Mouse (Mus musculus): ENCODE data around the gene Ddo. TPM values are rescaled to one million over a fixed set of nuclear protein-coding genes. Genes with fewer than 3 reads are reported as not detected.

Ddo gene
- polyA plus RNA-seq, 1 experiment from 2014 or later, result 1.2 TPM

GRCm38 (mm10) chr10:40716713-40717112 lies 86.9 kb downstream of the Ddo start:
- Histone ChIP-seq H3K36me3 (ENCODE audit: control insufficient read depth, insufficient read depth, low read length) (no peaks in the 10 kb centered on the region), H3K27ac (ENCODE audit: low read length) (no peak overlapping the region), H3K9ac (ENCODE audit: low read depth, low read length) (no peak overlapping the region), H3K4me3 (ENCODE audit: low read depth, low read length) (no peak overlapping the region), H3K27me3 (ENCODE audit: control insufficient read depth, insufficient read depth, low read depth, low read length) (no peaks in the 10 kb centered on the region), H3K4me2 (ENCODE audit: low read length) (no peak overlapping the region), H3K9me3 (replicated peaks; ENCODE audit: control insufficient read depth, low read length, poor library complexity, severe bottlenecking) (no peaks in the 10 kb centered on the region), H3K4me1 (ENCODE audit: control insufficient read depth, insufficient read depth, low read length) (0 out of 2 replicates have a peak, but pooled peaks cover 3% of the 10 kb centered on the region)
- 88% methylated on average over 3 of the region's 3 CpGs for WGBS
- ATAC-seq, result no peak

DNA sequence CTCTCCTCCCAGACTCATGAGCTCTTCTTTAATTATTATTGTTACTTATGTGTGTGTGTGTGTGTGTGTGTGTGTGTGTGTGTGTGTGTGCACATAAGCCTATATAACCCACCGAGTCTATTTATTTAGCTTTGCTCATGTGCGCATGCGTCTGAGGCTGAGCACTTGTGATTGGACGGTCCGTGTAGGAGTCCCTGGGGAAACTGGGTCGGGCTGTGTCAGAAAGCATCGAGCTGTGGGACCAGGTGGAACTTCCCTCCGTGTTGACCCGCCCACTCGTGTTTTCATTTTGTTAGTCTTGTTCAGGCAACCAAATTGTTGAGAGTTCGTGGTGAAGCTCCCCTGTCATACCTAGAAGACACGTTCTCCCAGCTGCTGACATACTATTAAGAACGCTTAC lies 88.6 kb downstream of the Ddo start:
- Histone ChIP-seq H3K27ac (ENCODE audit: low read length) (no peak overlapping the region), H3K36me3 (ENCODE audit: control insufficient read depth, insufficient read depth, low read length) (no peaks in the 10 kb centered on the region), H3K9me3 (replicated peaks; ENCODE audit: control insufficient read depth, low read length, poor library complexity, severe bottlenecking) (no peaks in the 10 kb centered on the region), H3K9ac (ENCODE audit: low read depth, low read length) (no peak overlapping the region), H3K27me3 (ENCODE audit: control insufficient read depth, insufficient read depth, low read depth, low read length) (no peaks in the 10 kb centered on the region), H3K4me1 (ENCODE audit: control insufficient read depth, insufficient read depth, low read length) (0 out of 2 replicates have a peak, but pooled peaks cover 3% of the 10 kb centered on the region), H3K4me2 (ENCODE audit: low read length) (no peak overlapping the region), H3K4me3 (ENCODE audit: low read depth, low read length) (no peak overlapping the region)
- no peak for ATAC-seq
- whole genome bisulfite sequencing, result 94% methylated on average over 13 of the region's 13 CpGs

DNA sequence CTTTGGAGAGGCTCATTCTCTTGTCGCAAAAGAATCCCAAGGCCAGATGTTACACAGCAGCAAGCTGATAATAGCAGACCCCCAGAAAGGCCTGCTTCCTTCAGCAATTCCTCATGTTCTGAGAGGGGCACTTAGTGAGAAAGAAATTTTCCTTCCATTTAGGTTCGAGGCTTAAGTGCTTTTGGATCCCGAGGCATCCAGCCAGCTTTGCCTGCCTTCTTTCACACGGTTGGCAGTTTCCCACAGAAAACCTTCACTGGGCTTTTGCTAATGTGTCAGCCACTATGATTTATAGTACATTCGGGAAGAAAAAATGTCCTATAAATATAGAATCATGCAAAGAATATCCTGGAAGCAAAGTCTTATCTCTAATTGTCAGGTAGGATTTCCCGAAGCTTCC lies 89.3 kb downstream of the Ddo start:
- no peak for ATAC-seq

GRCm38 (mm10) chr10:40720883-40721282 lies 91.1 kb downstream of the Ddo start:
- no peak for ATAC-seq
- 80% methylated on average over 5 of the region's 5 CpGs for WGBS
- no peaks in the 10 kb centered on the region for H3K9me3 ChIP-seq (replicated peaks; ENCODE audit: control insufficient read depth, low read length, poor library complexity, severe bottlenecking)
- no peaks in the 10 kb centered on the region for H3K36me3 ChIP-seq (ENCODE audit: control insufficient read depth, insufficient read depth, low read length)
- no peaks in the 10 kb centered on the region for H3K27me3 ChIP-seq (ENCODE audit: control insufficient read depth, insufficient read depth, low read depth, low read length)
- no peak overlapping the region for H3K9ac ChIP-seq (ENCODE audit: low read depth, low read length)
- H3K4me2 ChIP-seq (ENCODE audit: low read length), result no peak overlapping the region
- H3K4me1 ChIP-seq (ENCODE audit: control insufficient read depth, insufficient read depth, low read length), result peaks cover 3% of the 10 kb centered on the region; the same call in 1 of the 2 replicates
- H3K4me3 ChIP-seq (ENCODE audit: low read depth, low read length), result no peak overlapping the region
- H3K27ac ChIP-seq (ENCODE audit: low read length), result no peak overlapping the region

More for the DNA sequence above, 89.3 kb downstream of the Ddo start:
- H3K27ac ChIP-seq (ENCODE audit: low read length), result no peak overlapping the region
- no peaks in the 10 kb centered on the region for H3K36me3 ChIP-seq (ENCODE audit: control insufficient read depth, insufficient read depth, low read length)
- H3K4me3 ChIP-seq (ENCODE audit: low read depth, low read length), result no peak overlapping the region
- H3K9ac ChIP-seq (ENCODE audit: low read depth, low read length), result no peak overlapping the region
- H3K27me3 ChIP-seq (ENCODE audit: control insufficient read depth, insufficient read depth, low read depth, low read length), result no peaks in the 10 kb centered on the region
- H3K4me2 ChIP-seq (ENCODE audit: low read length), result no peak overlapping the region
- H3K9me3 ChIP-seq (replicated peaks; ENCODE audit: control insufficient read depth, low read length, poor library complexity, severe bottlenecking), result no peaks in the 10 kb centered on the region
- H3K4me1 ChIP-seq (ENCODE audit: control insufficient read depth, insufficient read depth, low read length), result 0 out of 2 replicates have a peak, but pooled peaks cover 3% of the 10 kb centered on the region
- 71% methylated on average over 6 of the region's 6 CpGs for WGBS

DNA sequence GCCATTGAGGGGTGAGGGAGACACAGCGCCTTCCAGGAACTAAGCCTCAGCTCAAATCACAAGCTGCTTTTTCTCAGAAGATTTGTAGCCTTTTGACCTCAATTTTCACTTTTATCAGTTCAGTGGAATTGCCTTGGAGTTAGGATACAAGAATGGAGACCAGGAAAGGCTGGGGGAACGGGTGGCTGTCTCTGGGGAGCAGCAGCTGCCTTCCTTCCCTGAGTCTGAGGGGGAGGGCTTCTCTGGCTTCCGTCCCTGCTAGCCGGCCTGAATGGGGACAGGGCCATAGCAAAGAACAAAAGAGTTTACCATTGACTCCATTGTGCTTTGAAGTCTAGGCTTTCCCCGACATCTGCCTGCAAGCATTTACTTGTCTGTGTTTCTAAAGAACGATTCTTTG lies 94.5 kb downstream of the Ddo start:
- Histone ChIP-seq H3K27ac (ENCODE audit: low read length) (no peak overlapping the region), H3K4me3 (ENCODE audit: low read depth, low read length) (no peak overlapping the region), H3K4me2 (ENCODE audit: low read length) (no peak overlapping the region), H3K9me3 (replicated peaks; ENCODE audit: control insufficient read depth, low read length, poor library complexity, severe bottlenecking) (no peaks in the 10 kb centered on the region), H3K36me3 (ENCODE audit: control insufficient read depth, insufficient read depth, low read length) (no peaks in the 10 kb centered on the region), H3K9ac (ENCODE audit: low read depth, low read length) (no peak overlapping the region), H3K27me3 (ENCODE audit: control insufficient read depth, insufficient read depth, low read depth, low read length) (no peaks in the 10 kb centered on the region), H3K4me1 (ENCODE audit: control insufficient read depth, insufficient read depth, low read length) (peaks cover 15% of the 10 kb centered on the region)
- no peak for ATAC-seq
- 15% methylated on average over 6 of the region's 6 CpGs for WGBS

- H3K4me1 ChIP-seq (ENCODE audit: control insufficient read depth, insufficient read depth, low read length), result peaks cover 15% of the 10 kb centered on the region
- H3K9me3 ChIP-seq (replicated peaks; ENCODE audit: control insufficient read depth, low read length, poor library complexity, severe bottlenecking), result no peaks in the 10 kb centered on the region
- H3K27ac ChIP-seq (ENCODE audit: low read length), result no peak overlapping the region
- no peak for ATAC-seq
- H3K4me2 ChIP-seq (ENCODE audit: low read length), result no peak overlapping the region
- no peaks in the 10 kb centered on the region for H3K36me3 ChIP-seq (ENCODE audit: control insufficient read depth, insufficient read depth, low read length)
- H3K4me3 ChIP-seq (ENCODE audit: low read depth, low read length), result no peak overlapping the region
- H3K27me3 ChIP-seq (ENCODE audit: control insufficient read depth, insufficient read depth, low read depth, low read length), result no peaks in the 10 kb centered on the region
- WGBS, result 48% methylated on average over 4 of the region's 4 CpGs
- no peak overlapping the region for H3K9ac ChIP-seq (ENCODE audit: low read depth, low read length)
Measured at GRCm38 (mm10) chr10:40725066-40725465, 95.3 kb downstream of the Ddo start.

GRCm38 (mm10) chr10:40725471-40725870 lies 95.7 kb downstream of the Ddo start:
- H3K27ac ChIP-seq (ENCODE audit: low read length), result no peak overlapping the region
- 92% methylated on average over 4 of the region's 4 CpGs for WGBS
- H3K36me3 ChIP-seq (ENCODE audit: control insufficient read depth, insufficient read depth, low read length), result no peaks in the 10 kb centered on the region
- H3K9me3 ChIP-seq (replicated peaks; ENCODE audit: control insufficient read depth, low read length, poor library complexity, severe bottlenecking), result no peaks in the 10 kb centered on the region
- peaks cover 15% of the 10 kb centered on the region for H3K4me1 ChIP-seq (ENCODE audit: control insufficient read depth, insufficient read depth, low read length)
- no peak overlapping the region for H3K4me3 ChIP-seq (ENCODE audit: low read depth, low read length)
- no peak for ATAC-seq
- no peak overlapping the region for H3K4me2 ChIP-seq (ENCODE audit: low read length)
- H3K9ac ChIP-seq (ENCODE audit: low read depth, low read length), result no peak overlapping the region
- H3K27me3 ChIP-seq (ENCODE audit: control insufficient read depth, insufficient read depth, low read depth, low read length), result no peaks in the 10 kb centered on the region

DNA sequence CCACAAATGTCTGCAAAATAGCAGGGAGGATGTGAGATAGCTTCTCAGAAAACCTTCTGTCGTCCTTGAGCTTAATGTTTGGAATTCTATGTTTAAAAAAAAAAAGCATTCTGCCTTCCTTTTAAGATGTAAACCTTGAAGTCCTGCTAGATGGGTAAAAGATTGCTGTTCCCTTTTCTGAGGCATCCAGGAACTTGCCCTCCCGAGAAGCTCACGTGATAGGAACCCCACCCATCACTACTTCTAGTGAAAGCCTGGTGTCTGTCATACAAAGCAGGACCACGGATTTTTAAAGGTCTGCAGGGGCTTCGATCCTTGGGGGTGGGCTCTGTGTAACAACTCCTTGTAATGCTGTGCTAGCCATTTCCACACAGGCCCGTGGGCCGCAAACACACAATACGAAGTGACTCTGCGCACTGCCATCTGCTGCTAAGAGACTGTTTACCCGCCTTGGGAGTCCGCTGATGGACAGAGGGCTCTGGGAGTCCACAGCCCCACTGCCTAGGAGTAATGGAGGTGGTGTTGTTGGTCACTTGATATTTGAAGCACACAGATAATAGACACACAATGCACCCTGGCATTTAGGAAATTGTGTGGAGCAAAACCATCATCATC lies 96.6 kb downstream of the Ddo start:
- H3K27ac ChIP-seq (ENCODE audit: low read length), result peak overlapping the region; percentile 66
- WGBS, result 31% methylated on average over 11 of the region's 11 CpGs
- no peaks in the 10 kb centered on the region for H3K27me3 ChIP-seq (ENCODE audit: control insufficient read depth, insufficient read depth, low read depth, low read length)

GRCm38 (mm10) chr10:40726989-40727388 lies 97.2 kb downstream of the Ddo start:
- H3K27me3 ChIP-seq (ENCODE audit: control insufficient read depth, insufficient read depth, low read depth, low read length), result no peaks in the 10 kb centered on the region
- no peaks in the 10 kb centered on the region for H3K9me3 ChIP-seq (replicated peaks; ENCODE audit: control insufficient read depth, low read length, poor library complexity, severe bottlenecking)
- H3K4me3 ChIP-seq (ENCODE audit: low read depth, low read length), result no peak overlapping the region
- ATAC-seq, result peak; percentile 52; the same call in 1 of the 2 replicates
- H3K9ac ChIP-seq (ENCODE audit: low read depth, low read length), result no peak overlapping the region
- H3K27ac ChIP-seq (ENCODE audit: low read length), result peak overlapping the region; percentile 66
- 10% methylated on average over 5 of the region's 5 CpGs for WGBS
- no peaks in the 10 kb centered on the region for H3K36me3 ChIP-seq (ENCODE audit: control insufficient read depth, insufficient read depth, low read length)
- no peak overlapping the region for H3K4me2 ChIP-seq (ENCODE audit: low read length)
- H3K4me1 ChIP-seq (ENCODE audit: control insufficient read depth, insufficient read depth, low read length), result peaks cover 12% of the 10 kb centered on the region

More for the DNA sequence above, 96.6 kb downstream of the Ddo start:
- Histone ChIP-seq H3K4me1 (ENCODE audit: control insufficient read depth, insufficient read depth, low read length) (peaks cover 12% of the 10 kb centered on the region), H3K9me3 (replicated peaks; ENCODE audit: control insufficient read depth, low read length, poor library complexity, severe bottlenecking) (no peaks in the 10 kb centered on the region), H3K36me3 (ENCODE audit: control insufficient read depth, insufficient read depth, low read length) (no peaks in the 10 kb centered on the region), H3K9ac (ENCODE audit: low read depth, low read length) (peak overlapping the region; percentile 10; the same call in 1 of the 2 replicates), H3K4me3 (ENCODE audit: low read depth, low read length) (no peak overlapping the region), H3K4me2 (ENCODE audit: low read length) (peak overlapping the region; percentile 17; the same call in 1 of the 2 replicates)
- peak; percentile 67; the same call in 1 of the 2 replicates for ATAC-seq
